Mouse (Mus musculus) skeletal muscle tissue, adult 2 months (tissue): ENCODE data around the gene Fbrsl1.
A peak's percentile ranks its signal among the peaks of the same experiment; 100 is the strongest.

ENCODE experiments used
- DNase-seq: peaks from one replicate; pipeline ENCODE4 v3.0.0-alpha.2; 2012; ENCODE audit warnings: low read depth, low spot score

Gene Fbrsl1

GRCm38 (mm10) chr5:110363822-110364545 is 84.3 kb downstream of the Fbrsl1 start:
- no peak for DNase-seq

GRCm38 (mm10) chr5:110363179-110363821 is 85.0 kb downstream of the Fbrsl1 start:
- DNase-seq: peak; percentile 47

DNA sequence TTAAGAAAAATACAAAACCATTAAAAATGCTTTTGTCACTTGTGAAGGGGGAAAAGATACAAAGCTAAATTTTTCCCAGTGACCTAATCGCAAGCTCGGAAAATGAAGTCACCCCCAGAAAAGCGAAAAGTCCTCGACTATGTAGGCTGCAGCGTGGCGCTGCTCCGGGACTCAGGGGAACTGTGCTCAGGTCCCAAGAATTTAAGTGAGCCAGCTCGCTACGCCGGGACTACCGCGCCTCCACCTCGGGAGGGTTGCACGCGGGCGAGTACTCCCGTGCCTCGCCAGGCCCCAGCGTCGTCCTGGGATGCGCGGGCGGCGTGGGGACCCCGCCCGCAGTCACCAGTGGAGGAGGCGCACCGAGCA is 85.5 kb downstream of the Fbrsl1 start:
- no peak for DNase-seq

GRCm38 (mm10) chr5:110361465-110361864 is 86.8 kb downstream of the Fbrsl1 start:
- no peak for DNase-seq

GRCm38 (mm10) chr5:110357531-110358179 is 90.6 kb downstream of the Fbrsl1 start:
- DNase-seq: peak; percentile 61

- no peak for DNase-seq
Observed at GRCm38 (mm10) chr5:110354716-110355115, 93.6 kb downstream of the Fbrsl1 start.

DNA sequence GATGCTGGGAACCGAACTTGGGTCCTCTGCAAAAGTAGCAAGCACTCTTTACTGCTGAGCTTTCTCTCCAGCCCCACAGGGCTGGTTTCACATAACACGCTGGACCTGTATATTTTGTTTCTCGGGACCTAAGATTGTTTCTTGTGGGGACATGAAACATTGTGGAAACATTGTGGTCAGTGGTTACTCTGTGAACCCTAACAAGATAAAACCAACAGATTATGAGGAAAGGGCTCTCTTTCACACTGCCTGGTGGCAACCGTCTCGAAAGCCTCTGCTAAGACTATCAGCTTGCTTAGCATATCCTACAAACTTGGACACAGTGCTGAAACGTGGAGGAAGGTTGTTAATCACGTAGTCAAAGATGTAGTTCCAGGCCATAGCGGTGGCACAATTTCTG is 101.3 kb downstream of the Fbrsl1 start:
- DNase-seq: no peak

DNA sequence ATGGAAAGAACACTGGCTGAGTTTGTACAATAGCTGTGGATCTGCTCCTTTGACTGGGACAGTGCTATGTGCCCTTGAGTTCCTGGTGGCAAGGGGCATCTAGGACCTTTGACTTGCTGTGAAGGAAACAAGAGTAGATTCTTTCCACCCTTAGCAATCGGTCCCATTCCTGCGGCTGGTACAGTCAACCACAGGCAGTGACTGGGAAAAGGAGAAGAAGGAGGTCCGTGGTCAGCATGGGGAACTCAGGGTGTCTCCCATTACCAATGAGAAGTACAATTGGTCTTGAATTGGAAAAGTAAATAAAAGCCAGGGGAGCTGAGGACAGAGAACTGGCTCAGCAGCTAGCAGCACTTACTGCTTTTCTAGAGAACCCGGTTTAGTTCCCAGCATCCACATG is 102.8 kb downstream of the Fbrsl1 start:
- DNase-seq: no peak

DNA sequence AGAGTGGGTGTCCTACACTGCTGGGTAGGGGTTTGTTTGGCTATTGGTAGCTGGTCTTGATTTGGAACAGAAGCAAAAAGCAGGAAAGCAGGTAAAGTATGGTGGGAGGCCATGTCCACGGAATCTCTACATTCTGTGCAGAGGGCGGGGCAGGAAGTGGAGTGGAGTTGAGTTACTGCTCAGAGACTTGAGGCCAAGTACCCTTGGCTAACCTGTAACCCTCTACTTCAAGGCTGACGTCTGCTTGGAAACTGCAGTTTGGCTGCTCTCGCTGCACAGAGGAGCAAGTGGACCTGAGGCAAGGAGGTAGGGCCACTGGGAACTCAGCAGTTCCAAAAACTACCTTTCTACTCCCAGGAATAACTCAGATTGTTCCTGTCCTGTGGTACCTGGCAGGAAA is 103.8 kb downstream of the Fbrsl1 start, which contains the start of gene Lrcol1:
Gene Lrcol1 (plus strand): TSS at position 207 of the 400 bp plus-strand sequence.
- DNase-seq: no peak

DNA sequence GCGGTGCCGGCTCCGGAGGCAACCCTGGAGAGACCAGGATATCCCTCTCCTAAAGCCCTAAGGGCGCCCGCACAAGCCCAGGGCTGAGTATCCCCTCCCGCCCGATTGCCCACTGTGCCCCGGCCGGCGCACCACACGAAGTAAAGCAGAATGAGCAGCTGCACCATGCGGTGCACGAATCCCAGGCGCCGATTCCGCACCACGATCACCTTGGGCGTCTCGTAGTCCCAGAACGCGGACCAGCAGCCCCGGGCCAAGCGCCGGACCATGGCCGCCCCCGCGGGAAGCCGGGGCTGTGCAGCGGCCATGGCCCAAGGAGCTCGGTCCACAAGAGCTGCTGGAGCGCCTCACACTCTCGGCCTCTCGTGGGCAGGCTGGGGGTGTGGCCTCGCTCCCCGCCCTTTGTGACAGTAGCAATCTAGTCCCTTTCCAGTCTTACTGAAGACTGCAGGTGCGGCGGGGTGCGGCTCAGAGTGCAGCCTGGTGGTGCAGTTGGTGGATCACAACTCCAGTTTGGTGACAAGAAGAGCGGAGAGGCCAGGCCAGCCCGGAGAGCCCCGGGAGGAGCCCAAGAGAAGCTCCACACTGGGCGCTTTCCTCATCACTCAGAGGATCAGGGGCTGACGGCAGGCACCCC is 105.5 kb downstream of the Fbrsl1 start, which contains the start of gene P2rx2:
Gene P2rx2 (minus strand): TSS at position 565 of the 637 bp plus-strand sequence.
- no peak for DNase-seq

- peak; percentile 17 for DNase-seq
Observed at GRCm38 (mm10) chr5:110338792-110339191, 109.5 kb downstream of the Fbrsl1 start.

DNA sequence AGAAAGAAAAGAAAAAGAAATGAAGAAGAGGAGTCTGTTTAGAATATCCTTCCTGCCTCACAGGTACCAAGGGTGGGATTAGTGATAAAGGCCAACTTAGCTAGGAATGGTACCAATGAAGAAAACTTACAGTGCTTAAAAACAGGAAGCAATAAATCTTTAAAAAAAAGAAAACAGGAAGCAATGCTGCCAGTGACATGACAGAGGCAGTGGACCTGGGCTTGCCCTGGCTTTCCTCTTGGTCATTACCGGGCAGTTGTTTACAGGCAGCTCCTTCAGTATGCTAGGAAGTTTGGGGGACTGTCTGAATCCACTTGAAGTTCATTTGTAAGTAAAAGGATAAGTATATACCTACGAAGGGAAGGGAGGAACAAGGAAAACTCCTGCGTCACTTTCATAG is 117.8 kb downstream of the Fbrsl1 start:
- DNase-seq: no peak

- no peak for DNase-seq
Observed at GRCm38 (mm10) chr5:110313127-110313526, 135.2 kb downstream of the Fbrsl1 start.
